In genomic region chr6:77951276-77951675, GRCm38 (mm10) we compare ENCODE assay signal across 20 mouse cellular contexts. TPM values are rescaled to one million over a fixed set of nuclear protein-coding genes. Genes with fewer than 3 reads are reported as not detected.
DNase-seq lines count a peak whose midpoint lies in the region; ATAC-seq and TF ChIP-seq lines count a peak whose summit lies in the region.
"Had no signal": no experiment of that assay in that cellular context is flagged by ENCODE, and none has a peak within 500 bp of the region (broad histone marks: within the 10 kb centered on the region; RNA-seq: fewer than 3 reads in every experiment).

No protein-coding gene starts in this region.

- H3K4me2 ChIP-seq in lung, postnatal 0 days (replicated peaks; ENCODE audit: low read depth, low read length) = no peak overlapping the region
- H3K4me2 ChIP-seq: limb, embryonic 12.5 days; liver, embryonic 12.5 days; stomach, embryonic 15.5 days had no signal

- no peaks in the 10 kb centered on the region for H3K27me3 ChIP-seq in lung, postnatal 0 days (replicated peaks; ENCODE audit: insufficient read depth, low read length)
- H3K27me3 ChIP-seq: limb, embryonic 12.5 days; liver, embryonic 12.5 days; stomach, embryonic 15.5 days had no signal

- no peak for TF ChIP-seq EP300 in lung, postnatal 0 days (IDR thresholded peaks at IDR 0.05)

- no peaks in the 10 kb centered on the region for H3K36me3 ChIP-seq in lung, postnatal 0 days (ENCODE audit: insufficient read depth, low read length)
- H3K36me3 ChIP-seq: forebrain, embryonic 10.5 days; heart, embryonic 10.5 days; limb, embryonic 12.5 days; liver, embryonic 12.5 days; stomach, embryonic 15.5 days had no signal

- no peak overlapping the region for H3K4me3 ChIP-seq in lung, postnatal 0 days (ENCODE audit: low read depth, low read length)
- H3K4me3 ChIP-seq: forebrain, embryonic 10.5 days; heart, embryonic 10.5 days; limb, embryonic 12.5 days; liver, embryonic 12.5 days; stomach, embryonic 15.5 days had no signal

- TF ChIP-seq CTCF in lung, postnatal 0 days (IDR thresholded peaks at IDR 0.05) = no peak

- H3K9me3 ChIP-seq in lung, postnatal 0 days (ENCODE audit: low read length) = no peaks in the 10 kb centered on the region
- H3K9me3 ChIP-seq: forebrain, embryonic 10.5 days; heart, embryonic 10.5 days; limb, embryonic 12.5 days; liver, embryonic 12.5 days; stomach, embryonic 15.5 days had no signal

- ATAC-seq in lung, postnatal 0 days = no peak
- ATAC-seq: liver, embryonic 12.5 days had no signal

- H3K9ac ChIP-seq in lung, postnatal 0 days (replicated peaks; ENCODE audit: low read depth) = no peak overlapping the region
- H3K9ac ChIP-seq: limb, embryonic 12.5 days; liver, embryonic 12.5 days; stomach, embryonic 15.5 days had no signal

- no peak overlapping the region for H3K27ac ChIP-seq in lung, postnatal 0 days (ENCODE audit: low read length)
- H3K27ac ChIP-seq: forebrain, embryonic 10.5 days; heart, embryonic 10.5 days; limb, embryonic 12.5 days; liver, embryonic 12.5 days; stomach, embryonic 15.5 days had no signal

- 68% methylated on average over 4 of the region's 4 CpGs for WGBS in lung, postnatal 0 days

- no peaks in the 10 kb centered on the region for H3K4me1 ChIP-seq in lung, postnatal 0 days (ENCODE audit: insufficient read depth, low read depth, low read length)
- H3K4me1 ChIP-seq: forebrain, embryonic 10.5 days; heart, embryonic 10.5 days; limb, embryonic 12.5 days; liver, embryonic 12.5 days; stomach, embryonic 15.5 days had no signal

- DNase-seq in layer of hippocampus, adult 11-12 months (ENCODE audit: low spot score) = peak; percentile 23
- no peak for DNase-seq in layer of hippocampus, postnatal 10 days (ENCODE audit: low spot score in 2 of 2)
- DNase-seq in cerebellum, adult 11-12 months = peak; percentile 65
- DNase-seq in cerebellum, adult 9-10 months = peak; percentile 76
- peak; percentile 14 to 16 for DNase-seq in layer of hippocampus, postnatal 36 days
- no peak for DNase-seq in neural tube, embryonic 10.5 days (ENCODE audit: extremely low spot score, low spot score)
- no peak for DNase-seq in lung, postnatal 0 days (ENCODE audit: low spot score)
- DNase-seq: adrenal gland, adult 2 months; kidney, adult 8-10 months; kidney, postnatal 36 days; lung, adult 2 months; lung, postnatal 36 days; right cerebral cortex, postnatal 25 days; thymus, adult 18-20 months had no signal

RNA-seq across cellular contexts. Expression of gene Ctnna2, which starts 28.2 kb away (rescaled TPM):
- 100 to 1,000 TPM; 149 to 158 TPM for total RNA-seq in layer of hippocampus, postnatal 10 days (2021)
- 10 to 100 TPM; 90.4 to 91.9 TPM for total RNA-seq in layer of hippocampus, postnatal 36 days (2021)
- 0.06 TPM in 1 of 2 replicates, not detected in the other for polyA plus RNA-seq in lung, postnatal 0 days (2015; fragmentation: Nextera tagmentation; extraction: Ambion mirVana)
- total RNA-seq: megakaryocyte-erythroid progenitor cell, adult 5-6 weeks had no signal

Comparison
In these comparisons a context has a peak if more than half of its experiments do, and no peak if none do; other contexts are left out.
1. DNase-seq: peak in layer of hippocampus, adult 11-12 months (single experiment), cerebellum, adult 11-12 months (single experiment), cerebellum, adult 9-10 months (single experiment) and layer of hippocampus, postnatal 36 days (2 of 2); none in layer of hippocampus, postnatal 10 days (0 of 2), neural tube, embryonic 10.5 days (single experiment) and lung, postnatal 0 days (single experiment).